ENCODE assay signal across 8 mouse cellular contexts in the genomic region with DNA sequence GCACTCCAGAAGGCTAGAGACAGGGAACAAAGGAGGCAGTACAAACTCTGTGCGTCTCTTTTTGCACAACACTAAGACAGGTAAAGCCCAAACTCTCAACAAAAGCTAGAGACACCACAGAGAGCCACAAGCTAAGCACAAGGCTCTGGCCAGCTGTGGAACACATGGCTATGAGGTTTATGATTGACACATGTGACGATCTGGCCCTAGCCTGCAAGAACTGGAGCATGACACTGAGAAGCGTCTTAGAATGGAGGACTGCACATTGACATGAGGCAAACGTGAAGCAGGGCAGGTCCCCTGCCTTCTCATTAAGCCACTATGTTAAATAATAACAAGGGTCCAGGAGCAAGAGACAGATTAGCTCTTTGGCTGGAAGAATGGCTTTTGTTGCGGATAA. TPM values are rescaled to one million over a fixed set of nuclear protein-coding genes. Genes with fewer than 3 reads are reported as not detected.
DNase-seq lines count a peak whose midpoint lies in the region; ATAC-seq lines count a peak whose summit lies in the region.

No protein-coding gene starts in this region.

- intact Hi-C loops in heart, postnatal 25 days (cut with DNase I), result loop anchor here (5.0 kb wide), 3 partner anchors 80 to 255 kb away; a partner anchor contains a TSS

- DNase-seq in heart, postnatal 25 days (ENCODE audit: low spot score), result no peak
- peak; percentile 26 for DNase-seq in embryonic facial prominence, embryonic 10.5 days (ENCODE audit: low spot score)
- no peak for DNase-seq in midbrain, embryonic 14.5 days
- no peak for DNase-seq in spleen, postnatal 14 days (ENCODE audit: low spot score in 2 of 2)
- DNase-seq in right cerebral cortex, postnatal 25 days, result no peak
- DNase-seq in ovary, postnatal 10 days (ENCODE audit: low spot score), result no peak

- H3K27ac ChIP-seq in heart, embryonic 12.5 days (ENCODE audit: poor library complexity, severe bottlenecking), result no peak overlapping the region
- H3K27ac ChIP-seq in embryonic facial prominence, embryonic 10.5 days (replicated peaks), result peak overlapping the region; percentile 64
- no peak overlapping the region for H3K27ac ChIP-seq in intestine, embryonic 16.5 days (ENCODE audit: low read length)
- no peak overlapping the region for H3K27ac ChIP-seq in midbrain, embryonic 14.5 days (replicated peaks; ENCODE audit: low read depth, low read length)

- 58% methylated on average over 5 of the region's 5 CpGs for WGBS in heart, embryonic 12.5 days
- WGBS in embryonic facial prominence, embryonic 10.5 days, result 54% methylated on average over 5 of the region's 5 CpGs
- WGBS in intestine, embryonic 16.5 days, result 47% methylated on average over 5 of the region's 5 CpGs
- WGBS in midbrain, embryonic 14.5 days, result 35% methylated on average over 5 of the region's 5 CpGs

- H3K27me3 ChIP-seq in heart, embryonic 12.5 days (replicated peaks), result no peaks in the 10 kb centered on the region
- H3K27me3 ChIP-seq in embryonic facial prominence, embryonic 10.5 days (replicated peaks; ENCODE audit: low read depth, poor library complexity, severe bottlenecking), result no peaks in the 10 kb centered on the region
- no peaks in the 10 kb centered on the region for H3K27me3 ChIP-seq in intestine, embryonic 16.5 days (replicated peaks; ENCODE audit: control insufficient read depth, insufficient read depth, low read length)
- H3K27me3 ChIP-seq in midbrain, embryonic 14.5 days (ENCODE audit: control insufficient read depth, insufficient read depth, low read length), result no peaks in the 10 kb centered on the region

- ATAC-seq in heart, embryonic 12.5 days (ENCODE audit: insufficient number of reproducible peaks, low FRiP score), result no peak
- ATAC-seq in intestine, embryonic 16.5 days, result no peak
- no peak for ATAC-seq in midbrain, embryonic 14.5 days (ENCODE audit: low FRiP score, low TSS enrichment)

- H3K4me3 ChIP-seq in heart, embryonic 12.5 days, result peak overlapping the region; percentile 72
- peak overlapping the region; percentile 80 for H3K4me3 ChIP-seq in embryonic facial prominence, embryonic 10.5 days
- H3K4me3 ChIP-seq in intestine, embryonic 16.5 days (ENCODE audit: low read length), result peak overlapping the region; percentile 70
- no peak overlapping the region for H3K4me3 ChIP-seq in midbrain, embryonic 14.5 days (replicated peaks; ENCODE audit: low read depth, low read length)

- peaks cover 64% of the 10 kb centered on the region for H3K4me1 ChIP-seq in heart, embryonic 12.5 days (replicated peaks)
- H3K4me1 ChIP-seq in embryonic facial prominence, embryonic 10.5 days, result peaks cover 59% of the 10 kb centered on the region
- peaks cover 53% of the 10 kb centered on the region for H3K4me1 ChIP-seq in intestine, embryonic 16.5 days (ENCODE audit: control insufficient read depth, insufficient read depth, low read length)
- H3K4me1 ChIP-seq in midbrain, embryonic 14.5 days (ENCODE audit: control insufficient read depth, insufficient read depth, low read length), result peaks cover 12% of the 10 kb centered on the region

- H3K36me3 ChIP-seq in heart, embryonic 12.5 days, result no peaks in the 10 kb centered on the region
- peaks cover 3% of the 10 kb centered on the region; the same call in 1 of the 2 replicates for H3K36me3 ChIP-seq in embryonic facial prominence, embryonic 10.5 days (replicated peaks)
- no peaks in the 10 kb centered on the region for H3K36me3 ChIP-seq in intestine, embryonic 16.5 days (ENCODE audit: control insufficient read depth, insufficient read depth, low read length)
- H3K36me3 ChIP-seq in midbrain, embryonic 14.5 days (ENCODE audit: control insufficient read depth, insufficient read depth, low read length), result no peaks in the 10 kb centered on the region

- H3K9me3 ChIP-seq in heart, embryonic 12.5 days (replicated peaks), result no peaks in the 10 kb centered on the region
- no peaks in the 10 kb centered on the region for H3K9me3 ChIP-seq in embryonic facial prominence, embryonic 10.5 days
- H3K9me3 ChIP-seq in intestine, embryonic 16.5 days (ENCODE audit: control insufficient read depth, low read length), result no peaks in the 10 kb centered on the region
- H3K9me3 ChIP-seq in midbrain, embryonic 14.5 days (ENCODE audit: control insufficient read depth, low read length), result no peaks in the 10 kb centered on the region

- peak overlapping the region; percentile 70 for H3K4me2 ChIP-seq in heart, embryonic 12.5 days
- H3K4me2 ChIP-seq in intestine, embryonic 16.5 days (ENCODE audit: low read depth, low read length), result peak overlapping the region; percentile 76
- H3K4me2 ChIP-seq in midbrain, embryonic 14.5 days (ENCODE audit: low read length), result peak overlapping the region; percentile 64

- H3K9ac ChIP-seq in heart, embryonic 12.5 days, result no peak overlapping the region
- peak overlapping the region; percentile 35; the same call in 1 of the 2 replicates for H3K9ac ChIP-seq in intestine, embryonic 16.5 days (ENCODE audit: low read depth, low read length)
- H3K9ac ChIP-seq in midbrain, embryonic 14.5 days (replicated peaks; ENCODE audit: low read length), result no peak overlapping the region

RNA-seq across cellular contexts. Expression of a gene that starts 1.8 kb away (rescaled TPM):
- polyA plus RNA-seq in heart, embryonic 12.5 days (2016; fragmentation: Nextera tagmentation; extraction: Ambion mirVana), result 5.5 and 5.8 TPM in 2 replicates
- total RNA-seq in heart, postnatal 25 days (2021), result 1 to 10 TPM; 6.9 to 7.4 TPM
- 7.4 and 7.5 TPM in 2 replicates for polyA plus RNA-seq in embryonic facial prominence, embryonic 10.5 days (2016; fragmentation: Nextera tagmentation; extraction: Ambion mirVana)
- 5.3 and 6.3 TPM in 2 replicates for polyA plus RNA-seq in intestine, embryonic 16.5 days (2015; fragmentation: Nextera tagmentation; extraction: Ambion mirVana)
- polyA plus RNA-seq in midbrain, embryonic 14.5 days (2014; fragmentation: Nextera tagmentation; extraction: Ambion mirVana), result 1.8 and 2.7 TPM in 2 replicates
